Mouse (Mus musculus) brain, adult 10 weeks (tissue): ENCODE results near the gene Pnmal2. TPM values are rescaled to one million over a fixed set of nuclear protein-coding genes. Genes with fewer than 3 reads are reported as not detected.

Experiments used
- polyA plus RNA-seq: library from polyadenylated mRNA; stranded (reverse); fragments of 350-450 nt; fragmentation: Illumina TruSeq; extraction: RNeasy Lipid Tissue Mini Kit (QIAGEN cat#74804); gene quantifications from one replicate; pipeline ENCODE4 v1.2.3, GENCODE M21; 2015; ENCODE audit warnings: low read depth, low replicate concordance

Gene Pnmal2
- 160 TPM for polyA plus RNA-seq

DNA sequence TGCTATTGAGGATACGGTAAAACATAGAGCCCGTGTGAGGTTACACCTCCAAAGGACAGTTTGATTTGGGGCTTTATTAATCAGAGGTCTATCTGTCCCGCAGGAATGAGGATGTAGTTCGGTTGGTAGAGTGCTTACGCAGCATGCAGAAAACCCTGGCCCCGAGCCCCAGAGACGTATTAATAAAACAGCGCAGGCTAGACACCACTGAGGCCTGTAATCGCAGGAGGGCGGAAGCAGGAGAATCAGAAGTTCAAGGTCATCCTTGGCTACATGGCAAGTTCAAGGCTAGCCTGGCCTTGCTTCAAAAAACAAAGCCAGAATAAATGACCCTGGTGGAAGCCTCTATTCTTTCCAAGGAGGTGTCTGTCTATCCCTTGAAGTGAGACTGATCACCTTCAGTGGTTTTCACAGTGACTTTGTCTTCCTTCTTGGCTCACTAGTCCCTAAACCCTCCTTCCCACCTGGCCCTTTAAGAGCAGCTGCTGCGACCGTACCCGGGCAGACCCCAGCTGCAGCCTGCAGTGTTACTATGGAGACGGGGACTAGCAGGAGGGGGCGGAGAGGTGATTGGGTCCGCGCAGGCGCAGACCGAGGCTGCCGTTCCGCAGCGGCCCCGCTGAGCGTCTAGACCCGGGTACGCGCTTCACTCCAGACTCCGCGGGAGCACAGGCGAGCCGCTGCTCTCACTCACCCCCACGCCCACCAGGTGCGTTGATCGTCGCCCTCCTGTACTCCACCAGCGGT lies at the start of gene Pnmal2:
Gene Pnmal2 (plus strand): TSS at position 622 of the 747 bp plus-strand sequence.

DNA sequence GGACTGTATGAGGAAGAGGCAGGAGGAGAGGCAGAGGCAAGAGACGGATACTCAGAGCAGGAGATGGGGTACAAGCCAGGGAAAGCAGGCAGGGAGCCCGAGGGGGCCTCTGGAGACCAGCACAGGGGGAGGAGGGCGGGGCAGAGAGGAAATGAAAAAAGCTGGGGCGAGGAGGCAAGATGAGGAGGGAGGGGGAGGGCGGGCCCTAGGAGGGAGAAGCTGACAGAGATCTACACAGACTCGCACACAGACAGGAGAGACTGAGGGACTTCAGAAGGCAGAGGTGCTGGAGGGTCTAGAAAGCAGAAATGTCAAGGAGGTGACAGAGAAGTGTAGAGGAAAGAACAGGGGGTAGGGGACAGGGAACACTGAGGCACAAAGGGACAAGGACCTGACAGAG lies 38.2 kb upstream of the Pnmal2 start, which contains the start of gene Ptgir:
Gene Ptgir (plus strand): TSS at position 210 of the 400 bp plus-strand sequence.

DNA sequence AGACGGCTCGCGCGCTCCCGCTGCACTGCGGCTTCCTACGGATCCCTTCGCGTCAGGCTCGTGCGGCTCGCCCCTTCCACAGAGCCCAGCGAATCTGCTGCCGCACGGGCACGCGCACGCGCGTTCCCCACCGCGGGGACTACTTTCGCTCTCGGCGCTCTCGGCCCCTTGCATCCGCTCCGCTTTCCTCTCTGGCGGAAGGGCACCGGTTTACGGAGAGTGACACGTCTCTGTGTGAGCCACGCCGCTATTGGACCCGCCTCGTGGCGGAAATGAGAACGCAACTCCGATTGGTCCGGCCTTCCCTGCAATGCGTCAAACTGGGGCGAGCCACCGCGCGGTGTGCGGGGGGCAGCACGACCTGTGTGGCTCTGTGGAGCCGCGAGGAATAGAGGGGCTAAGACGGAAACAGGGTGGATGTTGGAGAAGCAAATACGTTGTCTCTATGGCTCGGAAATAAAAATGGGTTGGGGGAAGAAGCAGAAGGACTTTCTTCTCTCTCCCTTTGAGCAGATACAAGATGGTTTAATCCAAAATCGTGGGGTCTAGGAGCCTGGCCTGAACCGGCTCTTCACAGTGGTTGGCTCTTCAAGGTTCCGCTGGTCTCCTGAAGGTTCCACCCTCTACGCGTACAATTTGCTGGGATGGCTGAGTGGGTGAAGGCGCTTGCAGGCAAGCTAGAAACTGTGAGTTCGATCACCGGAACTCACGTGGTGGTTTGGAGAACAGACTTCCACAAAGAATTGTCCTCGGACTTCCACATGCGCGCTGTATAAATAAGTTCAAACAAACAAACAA lies 20.2 kb upstream of the Pnmal2 start, which contains the start of gene Calm3:
Gene Calm3 (minus strand): TSS at position 78 of the 798 bp plus-strand sequence.

DNA sequence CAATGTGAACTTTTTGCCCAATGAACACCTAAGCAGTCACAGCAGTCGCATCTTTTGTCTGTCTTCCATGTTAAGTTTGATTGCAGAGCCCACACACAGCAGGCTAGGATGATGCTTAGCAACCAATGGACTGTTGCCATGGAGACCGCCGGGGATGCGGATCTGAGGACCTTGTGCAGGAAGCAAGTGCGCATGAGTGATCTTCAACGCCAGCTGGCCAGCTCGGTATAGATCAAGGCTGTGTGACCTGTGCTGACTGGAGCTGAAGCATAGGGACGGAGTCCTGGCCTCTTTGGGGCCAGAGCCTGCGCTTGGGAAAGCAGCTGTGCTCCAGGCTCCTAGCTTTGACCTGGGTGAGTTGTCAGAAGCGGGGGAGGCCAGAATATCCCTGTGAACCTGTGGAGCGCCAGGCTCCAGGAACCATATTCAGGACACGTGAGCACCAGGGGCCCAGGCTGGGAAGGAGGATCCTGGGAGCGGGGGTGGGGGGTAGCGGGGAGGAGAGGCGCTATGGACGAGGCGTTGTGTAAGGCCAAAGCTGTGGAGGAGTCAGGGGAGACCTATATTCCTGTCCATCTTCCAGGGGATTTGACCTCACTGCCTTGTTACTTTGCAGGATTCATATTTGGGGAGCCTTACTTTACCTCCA lies 15.2 kb downstream of the Pnmal2 start, which contains the start of gene Pnmal1:
Gene Pnmal1 (plus strand): TSS at position 141 of the 649 bp plus-strand sequence.

DNA sequence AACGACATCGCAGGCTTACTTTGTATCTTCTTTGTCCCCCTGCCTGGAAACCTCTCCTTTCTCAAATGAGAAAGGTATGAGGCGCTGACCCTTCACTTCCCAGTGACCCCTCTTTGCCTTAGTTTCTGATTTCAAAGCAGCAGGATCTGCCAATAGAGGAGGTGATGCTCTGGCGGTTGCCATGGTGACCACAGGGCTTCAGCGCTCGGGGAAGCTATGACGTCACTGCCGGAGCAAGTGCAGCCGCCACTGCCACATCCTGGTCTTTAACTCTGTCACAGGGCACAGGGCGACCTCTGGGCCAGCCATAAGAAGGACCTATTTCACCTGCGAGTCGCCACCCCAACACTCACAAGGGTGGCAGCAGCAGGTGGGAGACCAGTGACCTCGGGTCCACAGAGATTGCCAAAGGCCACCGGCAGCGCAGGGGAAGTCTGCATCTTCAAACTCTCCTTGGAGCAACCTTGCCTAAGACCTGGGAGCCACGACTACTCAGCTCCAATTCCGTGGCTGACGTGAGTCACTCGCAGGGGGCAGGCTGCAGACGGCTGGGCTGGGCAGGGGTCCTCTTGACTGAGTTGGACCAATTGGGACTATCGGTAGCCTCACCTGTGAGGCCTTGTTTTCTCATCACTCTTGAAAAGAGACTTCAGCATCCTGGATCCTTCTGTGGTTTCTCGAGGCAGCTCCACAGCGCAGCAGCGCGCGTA lies 38.5 kb downstream of the Pnmal2 start, which contains the start of gene Gm42372:
Gene Gm42372 (plus strand): TSS at position 228 of the 710 bp plus-strand sequence.

DNA sequence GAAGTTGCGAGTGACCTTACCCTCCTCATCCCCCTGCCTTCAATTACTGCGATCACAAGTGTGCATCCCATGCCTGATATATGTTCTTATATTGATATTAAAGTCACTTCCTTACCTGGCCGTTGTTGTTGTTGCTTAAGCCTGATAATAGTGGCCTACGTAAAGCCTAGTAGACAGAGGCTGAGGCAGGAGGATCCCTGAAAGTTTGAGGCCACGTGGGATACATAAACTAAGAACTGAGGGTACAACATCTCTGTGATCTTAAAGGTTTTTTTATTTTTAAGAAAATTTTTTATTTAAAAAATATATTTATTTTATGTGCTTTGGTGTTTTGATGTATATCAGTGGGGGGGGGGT lies 47.9 kb downstream of the Pnmal2 start, which contains the start of gene Ccdc8:
Gene Ccdc8 (plus strand): TSS at position 258 of the 357 bp plus-strand sequence.

Other genes starting within 250 kb of the Pnmal2 start
- gene Ceacam9, start 222.8 kb upstream of the Pnmal2 start, polyA plus RNA-seq, result 0.55 TPM
- gene Ap2s1, start 206.3 kb upstream of the Pnmal2 start, polyA plus RNA-seq, result 421 TPM
- 2.6 TPM for gene Slc1a5, start 163.3 kb upstream of the Pnmal2 start, polyA plus RNA-seq
- gene Strn4, start 128.8 kb upstream of the Pnmal2 start, polyA plus RNA-seq, result 165 TPM
- 36.4 TPM for gene Fkrp, start 128.0 kb upstream of the Pnmal2 start, polyA plus RNA-seq
- 4.0 TPM for gene Prkd2, start 101.8 kb upstream of the Pnmal2 start, polyA plus RNA-seq
- gene Dact3, start 69.4 kb upstream of the Pnmal2 start, polyA plus RNA-seq, result 69.7 TPM
- 5.7 TPM for gene Gng8, start 52.9 kb upstream of the Pnmal2 start, polyA plus RNA-seq
- not detected for gene Ptgir, start 38.2 kb upstream of the Pnmal2 start, polyA plus RNA-seq
- gene Calm3, start 20.6 kb upstream of the Pnmal2 start, polyA plus RNA-seq, result 1,467 TPM
- 101 TPM for gene Pnmal1, start 15.0 kb downstream of the Pnmal2 start, polyA plus RNA-seq
- gene Gm42372, start 38.4 kb downstream of the Pnmal2 start, polyA plus RNA-seq, result 64.6 TPM
- 1.8 TPM for gene Ccdc8, start 48.0 kb downstream of the Pnmal2 start, polyA plus RNA-seq
- 131 TPM for gene Ppp5c, start 83.2 kb downstream of the Pnmal2 start, polyA plus RNA-seq
- gene Hif3a, start 117.7 kb downstream of the Pnmal2 start, polyA plus RNA-seq, result 0.97 TPM
- gene Psg16, start 129.4 kb downstream of the Pnmal2 start, polyA plus RNA-seq, result 3.4 TPM
- gene Ceacam3, start 205.6 kb downstream of the Pnmal2 start, polyA plus RNA-seq, result not detected